Mouse (Mus musculus): ENCODE results near the gene Cyp27b1. TPM values are rescaled to one million over a fixed set of nuclear protein-coding genes. Genes with fewer than 3 reads are reported as not detected.

The Cyp27b1 gene
- polyA plus RNA-seq, 1 experiment from 2014 or later: not detected

GRCm38 (mm10) chr10:127080901-127081780 is 33.1 kb downstream of the Cyp27b1 start:
- 86% methylated on average over 38 of the region's 48 CpGs for WGBS (ENCODE audit: missing documents)
- H3K4me3 ChIP-seq (ENCODE audit: inconsistent target): no peak overlapping the region
- H3K36me3 ChIP-seq (ENCODE audit: inconsistent target): no peaks in the 10 kb centered on the region
- H3K79me2 ChIP-seq (ENCODE audit: inconsistent target): no peaks in the 10 kb centered on the region; the same call in 1 of the 2 replicates
- no peak overlapping the region for H3K27ac ChIP-seq

DNA sequence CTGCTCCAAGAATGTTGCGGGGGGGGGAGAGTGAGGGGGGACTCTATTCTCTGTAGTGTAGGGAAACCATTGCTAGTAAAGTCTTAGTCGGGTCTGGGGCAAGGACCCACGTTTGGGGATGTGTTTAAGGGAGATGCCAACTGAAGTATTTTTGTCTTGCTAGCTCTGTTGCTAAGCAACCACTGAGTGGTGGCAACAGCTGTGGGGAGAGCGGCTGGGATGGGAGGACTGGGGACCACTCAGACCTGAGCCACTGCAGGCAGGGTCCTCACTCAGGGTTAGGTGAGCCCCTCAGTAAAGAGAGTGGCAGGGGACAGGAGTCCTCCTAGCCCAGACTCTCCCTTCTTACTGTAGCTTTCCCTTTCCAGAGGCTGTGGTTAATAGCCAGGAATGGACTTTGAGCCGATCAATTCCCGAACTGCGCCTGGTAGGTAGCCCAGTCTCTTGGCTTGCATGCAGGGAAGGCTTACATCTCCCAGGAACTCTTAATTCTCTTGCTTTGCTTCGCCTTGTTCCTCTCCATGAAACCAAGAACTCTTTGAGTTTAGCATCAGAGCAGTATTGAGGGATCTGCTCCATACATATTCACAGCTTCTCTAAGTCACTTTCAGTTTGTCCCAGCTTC is 34.1 kb downstream of the Cyp27b1 start:
- no peak overlapping the region for H3K4me3 ChIP-seq (ENCODE audit: inconsistent target)
- WGBS (ENCODE audit: missing documents): 79% methylated on average over 8 of the region's 8 CpGs
- no peaks in the 10 kb centered on the region; the same call in 1 of the 2 replicates for H3K79me2 ChIP-seq (ENCODE audit: inconsistent target)
- H3K36me3 ChIP-seq (ENCODE audit: inconsistent target): no peaks in the 10 kb centered on the region
- no peak overlapping the region for H3K27ac ChIP-seq

GRCm38 (mm10) chr10:127083292-127083914 is 35.4 kb downstream of the Cyp27b1 start:
- WGBS (ENCODE audit: missing documents): 81% methylated on average over 7 of the region's 8 CpGs

GRCm38 (mm10) chr10:127083915-127084306 is 35.9 kb downstream of the Cyp27b1 start:
- H3K4me3 ChIP-seq (ENCODE audit: inconsistent target): no peak overlapping the region
- no peaks in the 10 kb centered on the region for H3K79me2 ChIP-seq (ENCODE audit: inconsistent target)
- no peak overlapping the region for H3K27ac ChIP-seq
- 87% methylated on average over 5 of the region's 5 CpGs for WGBS (ENCODE audit: missing documents)
- no peaks in the 10 kb centered on the region for H3K36me3 ChIP-seq (ENCODE audit: inconsistent target)

More at GRCm38 (mm10) chr10:127083292-127083914, 35.4 kb downstream of the Cyp27b1 start:
- no peak overlapping the region for H3K4me3 ChIP-seq (ENCODE audit: inconsistent target)
- H3K79me2 ChIP-seq (ENCODE audit: inconsistent target): no peaks in the 10 kb centered on the region
- H3K36me3 ChIP-seq (ENCODE audit: inconsistent target): no peaks in the 10 kb centered on the region
- H3K27ac ChIP-seq: no peak overlapping the region

- Histone ChIP-seq H3K79me2 (ENCODE audit: inconsistent target) (no peaks in the 10 kb centered on the region), H3K36me3 (ENCODE audit: inconsistent target) (no peaks in the 10 kb centered on the region), H3K4me3 (ENCODE audit: inconsistent target) (no peak overlapping the region), H3K27ac (no peak overlapping the region)
- WGBS (ENCODE audit: missing documents): 96% methylated on average over 9 of the region's 9 CpGs
Measured at GRCm38 (mm10) chr10:127085052-127085451, 37.0 kb downstream of the Cyp27b1 start.

- no peaks in the 10 kb centered on the region for H3K79me2 ChIP-seq (ENCODE audit: inconsistent target)
- 87% methylated on average over 6 of the region's 6 CpGs for WGBS (ENCODE audit: missing documents)
- no peak overlapping the region for H3K27ac ChIP-seq
- no peaks in the 10 kb centered on the region for H3K36me3 ChIP-seq (ENCODE audit: inconsistent target)
- H3K4me3 ChIP-seq (ENCODE audit: inconsistent target): no peak overlapping the region
Measured at GRCm38 (mm10) chr10:127085633-127086032, 37.6 kb downstream of the Cyp27b1 start.

DNA sequence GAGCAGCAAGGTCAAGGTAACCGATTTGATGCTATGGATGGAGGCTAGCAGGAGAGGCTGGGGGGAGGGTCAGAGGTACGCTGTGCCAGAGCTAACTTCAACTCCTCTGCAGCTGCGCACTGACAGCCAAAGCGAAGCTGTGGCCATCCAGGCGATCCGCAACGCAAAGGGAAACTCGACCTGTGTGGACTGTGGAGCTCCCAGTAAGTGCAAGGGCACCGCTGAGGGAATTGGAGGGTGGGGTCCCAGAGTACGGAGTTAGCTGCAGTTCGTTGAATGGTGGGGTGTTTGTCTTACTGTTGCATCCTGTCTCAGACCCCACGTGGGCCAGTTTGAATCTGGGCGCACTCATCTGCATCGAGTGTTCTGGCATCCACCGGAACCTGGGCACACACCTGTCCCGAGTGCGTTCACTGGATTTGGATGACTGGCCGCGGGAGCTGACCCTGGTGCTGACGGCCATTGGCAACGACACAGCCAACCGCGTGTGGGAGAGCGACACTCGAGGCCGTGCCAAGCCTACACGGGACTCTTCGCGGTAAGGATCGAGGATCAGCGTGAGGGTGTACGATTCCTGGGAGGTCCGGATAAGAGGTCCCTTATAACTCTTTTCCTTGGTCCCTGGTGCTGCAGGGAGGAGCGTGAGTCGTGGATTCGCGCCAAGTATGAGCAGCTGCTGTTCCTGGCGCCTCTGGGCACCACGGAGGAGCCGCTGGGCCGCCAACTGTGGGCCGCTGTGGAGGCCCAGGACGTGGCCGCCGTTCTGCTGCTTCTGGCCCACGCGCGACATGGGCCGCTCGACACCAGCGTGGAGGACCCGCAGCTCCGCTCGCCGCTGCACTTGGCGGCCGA is 42.7 kb downstream of the Cyp27b1 start:
- Histone ChIP-seq H3K36me3 (ENCODE audit: inconsistent target) (peaks cover 10% of the 10 kb centered on the region), H3K27ac (no peak overlapping the region), H3K79me2 (ENCODE audit: inconsistent target) (no peaks in the 10 kb centered on the region), H3K4me3 (ENCODE audit: inconsistent target) (no peak overlapping the region)
- WGBS (ENCODE audit: missing documents): 94% methylated on average over 54 of the region's 57 CpGs

DNA sequence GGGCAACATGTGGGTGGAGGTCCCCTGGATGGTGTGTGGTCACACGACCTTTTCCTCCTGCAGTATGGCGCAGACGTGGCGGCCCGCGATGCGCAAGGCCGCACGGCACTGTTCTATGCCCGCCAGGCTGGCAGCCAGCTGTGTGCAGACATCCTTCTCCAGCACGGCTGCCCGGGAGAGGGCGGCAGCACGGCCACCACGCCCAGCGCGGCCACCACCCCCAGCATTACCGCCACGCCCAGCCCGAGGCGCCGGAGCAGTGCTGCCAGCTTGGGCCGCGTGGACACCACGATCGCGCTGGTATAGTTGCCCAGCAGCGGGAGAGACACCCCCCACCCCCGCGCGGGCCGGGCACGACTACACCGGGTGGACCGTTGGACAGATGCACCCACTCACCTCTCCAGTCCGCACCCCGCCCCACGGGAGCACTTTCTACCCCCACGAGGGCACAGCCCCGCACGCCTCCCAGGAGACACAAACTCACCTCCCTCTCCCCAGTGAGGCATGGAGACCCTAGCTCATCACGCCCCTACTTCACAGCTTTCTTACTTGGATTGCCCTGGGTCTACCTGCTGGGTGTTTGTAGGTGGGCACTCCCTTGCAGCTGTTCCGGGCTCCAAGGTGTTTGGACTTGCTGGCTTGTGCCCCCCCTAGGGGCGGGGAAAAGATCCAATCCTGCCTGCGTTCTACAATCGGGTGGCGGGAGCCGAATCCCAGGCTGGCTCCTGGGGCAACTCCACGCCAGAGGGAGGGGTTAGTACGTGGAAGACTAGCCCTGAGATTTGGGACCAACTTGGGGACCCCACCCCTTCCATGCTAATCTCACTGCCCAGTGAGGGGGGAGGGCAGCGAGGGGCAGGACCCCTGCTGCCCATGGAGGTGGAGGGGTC is 43.7 kb downstream of the Cyp27b1 start:
- WGBS (ENCODE audit: missing documents): 93% methylated on average over 22 of the region's 51 CpGs
- no peaks in the 10 kb centered on the region for H3K79me2 ChIP-seq (ENCODE audit: inconsistent target)
- no peak overlapping the region for H3K27ac ChIP-seq
- peaks cover 20% of the 10 kb centered on the region for H3K36me3 ChIP-seq (ENCODE audit: inconsistent target)
- H3K4me3 ChIP-seq (ENCODE audit: inconsistent target): no peak overlapping the region

DNA sequence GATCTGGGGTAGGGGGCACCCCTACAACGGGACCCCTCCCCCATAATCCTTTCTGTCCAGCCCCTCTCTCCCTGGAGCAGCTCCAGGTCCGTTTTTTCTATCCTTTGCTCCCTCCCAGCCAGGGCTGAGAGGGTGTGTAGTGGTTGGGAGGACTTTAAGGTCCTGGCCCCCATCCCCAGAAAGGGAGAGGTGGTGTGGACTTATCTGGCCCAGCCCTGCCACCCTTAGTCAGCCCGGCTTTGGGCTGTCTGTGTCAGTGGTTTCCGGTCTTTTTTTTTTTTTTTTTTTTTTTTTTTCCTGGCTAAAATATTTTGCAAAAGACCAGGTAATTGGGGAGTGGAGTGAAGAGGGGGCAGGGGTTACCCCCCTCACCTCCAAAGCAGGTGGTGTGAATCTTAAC is 44.7 kb downstream of the Cyp27b1 start:
- H3K4me3 ChIP-seq (ENCODE audit: inconsistent target): no peak overlapping the region
- H3K36me3 ChIP-seq (ENCODE audit: inconsistent target): peaks cover 28% of the 10 kb centered on the region
- H3K27ac ChIP-seq: no peak overlapping the region
- no peaks in the 10 kb centered on the region for H3K79me2 ChIP-seq (ENCODE audit: inconsistent target)
- WGBS (ENCODE audit: missing documents): 35% methylated on average over 2 of the region's 4 CpGs

DNA sequence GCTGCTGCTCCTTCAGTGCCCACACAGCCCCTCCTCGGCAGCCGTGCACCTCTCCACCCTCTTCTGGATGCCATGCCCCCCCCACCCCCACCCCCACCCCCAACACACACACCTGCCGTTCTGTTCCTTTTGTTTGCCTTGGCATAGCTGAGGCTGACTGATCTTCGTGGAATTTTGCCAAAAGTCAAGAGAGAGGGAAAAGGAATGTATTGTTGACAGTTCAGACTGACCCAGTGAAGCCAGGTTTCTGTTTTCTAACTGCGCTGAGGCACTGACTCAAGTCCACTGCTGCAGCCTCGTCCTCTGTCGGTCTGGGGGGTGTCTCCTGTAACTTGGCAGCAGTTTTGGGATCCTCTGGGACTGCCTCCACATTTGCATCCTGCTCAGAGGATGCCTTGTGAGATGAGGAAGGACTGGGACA is 46.3 kb downstream of the Cyp27b1 start:
- Histone ChIP-seq H3K4me3 (ENCODE audit: inconsistent target) (no peak overlapping the region), H3K27ac (no peak overlapping the region), H3K79me2 (ENCODE audit: inconsistent target) (no peaks in the 10 kb centered on the region), H3K36me3 (ENCODE audit: inconsistent target) (peaks cover 44% of the 10 kb centered on the region)
- 58% methylated on average over 7 of the region's 7 CpGs for WGBS (ENCODE audit: missing documents)

- Histone ChIP-seq H3K4me3 (ENCODE audit: inconsistent target) (no peak overlapping the region), H3K36me3 (ENCODE audit: inconsistent target) (peaks cover 52% of the 10 kb centered on the region), H3K27ac (no peak overlapping the region), H3K79me2 (ENCODE audit: inconsistent target) (no peaks in the 10 kb centered on the region)
- WGBS (ENCODE audit: missing documents): 94% methylated on average over 20 of the region's 20 CpGs
Measured at GRCm38 (mm10) chr10:127098514-127098913, 50.5 kb downstream of the Cyp27b1 start.

- Histone ChIP-seq H3K79me2 (ENCODE audit: inconsistent target) (no peaks in the 10 kb centered on the region), H3K36me3 (ENCODE audit: inconsistent target) (peaks cover 52% of the 10 kb centered on the region), H3K4me3 (ENCODE audit: inconsistent target) (no peak overlapping the region), H3K27ac (no peak overlapping the region)
- 90% methylated on average over 10 of the region's 10 CpGs for WGBS (ENCODE audit: missing documents)
Measured at GRCm38 (mm10) chr10:127099191-127099590, 51.1 kb downstream of the Cyp27b1 start.

- WGBS (ENCODE audit: missing documents): 75% methylated on average over 15 of the region's 15 CpGs
- no peak overlapping the region for H3K27ac ChIP-seq
Measured at GRCm38 (mm10) chr10:127099868-127100267, 51.8 kb downstream of the Cyp27b1 start.

More at GRCm38 (mm10) chr10:127099868-127100267, 51.8 kb downstream of the Cyp27b1 start:
- peaks cover 51% of the 10 kb centered on the region for H3K36me3 ChIP-seq (ENCODE audit: inconsistent target)
- no peaks in the 10 kb centered on the region for H3K79me2 ChIP-seq (ENCODE audit: inconsistent target)
- no peak overlapping the region for H3K4me3 ChIP-seq (ENCODE audit: inconsistent target)

Data from macrophage (primary cell).